Mouse (Mus musculus) left cerebral cortex, adult 11 months (tissue): ENCODE results near the gene Rerg.

ENCODE experiments used
- DNase-seq: peaks from one replicate; pipeline ENCODE4 v3.0.0; 2022; ENCODE audit warnings: low spot score

Gene Rerg

GRCm38 (mm10) chr6:137131349-137131748 lies 38.9 kb downstream of the Rerg start:
- no peak for DNase-seq

DNA sequence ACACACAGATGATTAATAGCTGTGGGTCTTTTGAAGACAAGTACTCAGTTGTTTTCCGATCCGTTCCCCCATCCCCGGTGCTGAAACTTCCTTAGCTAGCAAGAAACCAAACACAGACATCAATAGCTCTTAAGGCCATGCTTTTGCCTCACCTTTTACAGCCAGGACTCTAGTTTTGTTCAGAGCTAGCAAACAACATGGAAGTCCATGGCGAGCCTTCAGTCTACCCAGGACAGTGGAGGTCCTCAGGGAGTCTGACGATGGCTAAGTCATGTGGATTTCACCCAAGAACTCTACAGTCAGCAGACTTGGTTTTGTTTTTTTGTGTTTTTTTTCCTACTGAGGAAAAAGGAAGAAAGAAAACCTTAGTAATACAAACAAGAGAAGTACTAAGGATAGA lies 43.4 kb downstream of the Rerg start:
- DNase-seq, result no peak

- DNase-seq, result no peak
These were observed 44.1 kb downstream of the Rerg start for GRCm38 (mm10) chr6:137126224-137126623.

DNA sequence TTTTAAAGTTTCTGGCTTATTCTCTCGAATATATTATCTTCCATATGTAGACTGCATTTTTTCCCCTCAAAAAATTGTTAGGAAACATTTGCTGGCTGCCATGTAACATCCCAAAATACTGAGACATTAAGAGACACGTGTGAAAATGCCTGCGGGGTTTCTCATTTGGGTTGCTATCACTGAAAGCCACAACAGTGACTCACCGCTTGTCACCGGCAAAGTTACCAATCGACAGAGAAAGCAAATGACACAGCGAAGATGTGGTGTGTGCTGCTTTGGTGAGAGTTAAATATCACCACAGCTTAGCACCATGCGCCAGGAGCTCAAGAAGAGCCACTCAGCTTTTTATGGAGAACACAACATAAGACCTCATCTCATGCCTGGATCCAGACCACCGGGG lies 44.9 kb downstream of the Rerg start:
- no peak for DNase-seq

DNA sequence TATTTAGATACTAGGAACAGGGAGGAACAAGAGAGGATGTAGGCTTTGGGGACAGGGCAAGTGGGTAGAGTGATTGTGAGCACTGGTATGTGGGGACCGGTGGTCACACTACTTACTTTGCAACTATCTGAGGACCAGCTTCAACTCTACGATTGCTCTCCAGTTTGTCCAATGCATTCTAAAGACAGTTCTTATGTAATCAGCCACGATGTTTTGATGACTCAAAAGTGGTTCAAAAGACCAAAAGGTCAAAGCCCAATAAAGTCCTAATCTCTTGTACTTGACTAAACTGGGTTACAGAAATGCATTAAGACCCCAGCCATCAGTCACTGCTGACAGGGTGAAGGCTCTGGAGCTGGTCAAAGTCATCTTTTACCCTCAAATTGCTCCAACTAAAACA lies 45.3 kb downstream of the Rerg start:
- no peak for DNase-seq

DNA sequence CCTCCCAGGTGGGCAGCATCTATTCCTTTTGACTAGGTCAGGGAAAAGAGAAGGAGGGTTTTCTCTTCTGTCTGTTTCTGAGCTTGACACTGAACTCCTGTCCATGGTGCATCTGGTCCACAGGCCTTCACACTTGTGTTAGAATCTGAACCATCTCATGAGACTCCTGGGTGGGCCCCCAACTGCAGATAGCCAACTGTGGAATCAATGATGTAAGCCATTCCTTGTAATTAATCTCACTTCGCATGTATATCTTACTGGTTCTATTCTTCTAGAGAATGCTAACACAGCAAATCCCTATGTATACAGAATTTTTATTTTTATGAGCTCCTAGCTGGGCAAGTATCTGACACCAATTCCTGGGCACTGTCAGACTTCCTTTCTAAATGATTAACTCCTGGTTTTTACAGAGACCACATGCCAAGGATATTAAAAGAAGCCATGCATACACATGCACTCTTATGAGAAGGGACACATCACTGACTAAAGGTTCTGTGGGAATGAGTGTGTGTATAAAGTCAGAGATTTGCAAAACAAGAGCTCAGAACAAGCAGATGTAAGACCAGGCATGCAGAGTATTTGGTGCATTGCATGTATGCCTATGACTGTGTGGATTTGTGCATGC lies 53.3 kb downstream of the Rerg start:
- DNase-seq, result no peak

DNA sequence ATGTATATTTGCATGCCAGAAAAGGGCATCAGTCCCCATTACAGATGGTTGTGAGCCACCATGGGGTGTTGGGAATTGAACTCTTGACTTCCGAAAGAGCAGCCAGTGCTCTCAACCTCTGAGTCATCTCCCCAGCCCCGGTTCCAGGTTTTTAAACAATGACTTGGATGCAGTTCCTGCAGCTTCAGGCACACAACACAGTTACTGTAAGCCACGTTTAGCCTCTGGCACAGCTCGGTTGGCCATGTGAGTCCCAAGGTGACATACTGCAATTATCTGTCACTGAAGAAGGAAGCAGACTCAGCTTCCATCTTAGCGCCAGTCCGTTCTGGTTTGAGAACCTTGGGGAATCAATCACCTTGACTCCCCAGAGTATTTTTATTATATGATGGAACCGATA lies 55.4 kb downstream of the Rerg start:
- DNase-seq, result no peak

DNA sequence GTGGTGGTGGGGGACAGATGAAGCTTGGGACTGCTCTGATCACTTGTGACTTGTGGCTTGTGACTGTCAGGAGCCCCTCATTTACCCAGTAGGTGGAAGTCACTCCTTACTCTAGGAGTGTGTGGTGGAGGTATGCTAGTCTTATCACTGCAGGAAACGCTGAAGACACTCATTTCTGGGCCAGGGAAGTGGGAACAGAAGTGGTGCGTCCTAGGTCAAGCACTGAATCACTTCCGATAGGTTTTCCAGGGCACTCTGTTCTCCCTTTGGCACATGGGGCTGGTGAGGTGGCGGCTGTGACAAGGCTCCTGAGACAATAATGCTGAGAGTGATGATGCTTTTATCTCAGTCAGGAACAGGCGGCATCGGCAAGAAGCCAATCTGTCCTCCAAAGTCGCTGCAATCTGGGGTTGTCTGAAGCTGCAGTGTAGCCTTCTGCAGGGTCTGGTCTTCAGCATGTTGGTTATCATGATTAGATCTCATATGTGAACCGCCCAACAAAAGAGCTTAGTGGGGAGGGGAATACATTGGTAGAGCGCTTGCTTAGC lies 59.0 kb downstream of the Rerg start:
- no peak for DNase-seq

DNA sequence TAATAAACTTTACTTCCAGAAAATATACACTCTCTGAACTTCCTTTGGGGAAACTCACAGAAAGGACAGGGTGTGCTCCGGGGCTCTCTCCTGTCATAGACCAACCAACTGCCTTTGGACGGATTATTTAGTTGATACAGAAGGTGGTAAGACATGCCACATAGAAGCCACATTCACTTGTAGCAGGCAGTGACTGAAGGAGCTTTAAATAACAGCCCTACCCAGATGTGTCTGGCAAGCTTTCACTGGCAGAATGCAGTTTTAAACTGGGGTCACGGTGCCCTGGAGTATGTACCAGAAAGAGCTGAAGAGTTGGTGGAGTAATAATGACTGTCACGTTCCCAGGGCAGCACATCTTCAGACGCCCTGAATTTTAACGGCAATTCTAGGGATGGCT lies 59.5 kb downstream of the Rerg start:
- no peak for DNase-seq

GRCm38 (mm10) chr6:137109811-137110777 lies 60.2 kb downstream of the Rerg start:
- no peak for DNase-seq

GRCm38 (mm10) chr6:137105285-137105684 lies 65.0 kb downstream of the Rerg start:
- no peak for DNase-seq

- DNase-seq, result no peak
These were observed 67.6 kb downstream of the Rerg start for GRCm38 (mm10) chr6:137102662-137103179.

- no peak for DNase-seq
These were observed 68.2 kb downstream of the Rerg start for GRCm38 (mm10) chr6:137101886-137102661.

DNA sequence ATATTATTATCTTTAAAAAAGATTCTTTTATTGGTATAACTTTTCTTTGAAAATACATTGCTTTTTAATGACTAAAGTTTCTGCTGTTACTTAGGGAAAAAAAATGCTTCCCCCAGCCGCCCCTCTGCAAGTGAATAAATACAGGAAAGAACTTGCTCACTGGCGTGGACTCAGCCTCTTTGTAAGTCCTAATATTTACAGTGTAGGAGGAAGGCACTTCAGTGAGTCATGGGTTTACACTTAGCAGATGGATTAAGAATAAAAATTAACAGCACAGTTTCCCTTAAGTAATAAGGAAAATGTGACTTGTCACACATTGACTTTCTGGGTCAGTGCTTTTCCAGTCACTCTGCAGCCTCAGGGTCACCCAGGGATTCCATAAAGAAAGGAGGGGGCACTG lies 70.0 kb downstream of the Rerg start:
- DNase-seq, result no peak

- DNase-seq, result no peak
These were observed 71.8 kb downstream of the Rerg start for GRCm38 (mm10) chr6:137098232-137099191.

DNA sequence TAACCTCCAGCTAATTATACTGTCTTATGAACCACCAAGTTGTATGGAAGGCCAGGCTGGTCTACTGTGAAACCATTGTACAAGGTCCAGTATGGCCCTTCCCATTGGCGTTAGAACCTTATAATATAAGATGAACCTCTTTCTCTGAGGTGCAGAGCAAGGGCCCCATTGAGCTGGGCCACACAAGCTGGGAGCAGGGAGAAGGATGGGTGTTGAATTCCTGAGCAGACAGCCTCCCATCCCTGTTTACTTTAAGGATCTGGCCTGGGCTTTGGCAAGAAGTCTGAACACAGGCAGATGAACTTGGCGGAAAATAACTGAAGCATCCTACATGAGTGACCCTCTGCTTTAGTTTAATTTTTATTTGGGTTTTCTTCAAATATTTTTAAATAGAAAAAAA lies 75.8 kb downstream of the Rerg start:
- no peak for DNase-seq

DNA sequence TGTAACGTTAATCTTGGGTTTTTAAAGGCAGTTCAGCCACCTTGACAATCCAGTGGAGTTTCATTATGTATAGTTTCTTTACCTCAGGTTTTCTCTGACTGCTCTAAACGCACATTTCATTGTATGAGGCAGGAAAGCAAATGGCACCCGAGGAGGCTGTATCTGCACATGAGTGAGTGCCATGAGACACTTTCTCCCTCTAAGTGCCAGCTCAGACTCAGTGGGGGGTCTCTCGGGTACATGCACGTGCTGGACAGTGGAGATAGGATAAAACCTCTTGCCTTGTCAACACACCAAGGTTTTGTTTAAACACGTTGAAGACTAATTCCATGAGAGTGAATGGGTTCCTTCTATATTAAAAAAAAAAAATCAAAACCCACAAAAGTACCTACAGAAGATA lies 81.8 kb downstream of the Rerg start:
- no peak for DNase-seq

DNA sequence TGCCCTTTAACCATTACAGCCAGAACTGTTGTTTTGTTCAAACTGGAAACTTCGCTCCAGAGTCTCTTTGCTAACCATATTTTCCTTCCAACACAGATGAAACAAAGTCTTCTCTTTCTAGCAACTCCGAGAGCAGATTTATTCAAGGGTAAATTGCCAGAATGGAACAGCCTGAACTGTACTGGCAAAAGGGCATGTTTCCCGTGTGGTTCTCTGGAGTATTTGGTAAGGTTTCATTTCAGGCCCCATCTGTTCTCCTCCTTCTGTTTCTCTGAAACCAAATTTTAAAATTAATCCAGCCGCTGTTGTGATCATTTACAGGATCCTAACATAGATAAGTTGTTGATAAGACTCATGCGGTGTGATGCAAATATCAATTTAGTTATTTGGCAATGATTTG lies 82.3 kb downstream of the Rerg start:
- DNase-seq, result no peak

DNA sequence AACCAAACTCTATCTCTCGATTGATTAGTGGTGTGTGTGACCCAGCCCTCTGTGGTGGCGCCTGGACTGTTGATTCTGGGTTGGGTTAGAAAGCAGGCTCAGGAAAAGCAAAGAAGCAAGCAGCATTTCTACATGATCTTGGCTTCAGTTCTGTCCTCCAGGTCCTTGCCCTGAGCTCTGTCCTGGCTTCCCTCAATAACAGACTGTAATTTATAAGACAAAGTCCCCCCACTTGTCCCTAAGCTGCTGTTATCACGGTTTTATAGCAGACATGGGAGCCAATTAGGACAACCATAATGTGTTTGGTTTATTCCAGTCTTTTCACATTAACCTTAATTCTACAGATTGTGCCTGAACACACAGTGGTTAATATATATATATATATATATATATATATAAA lies 82.8 kb downstream of the Rerg start:
- no peak for DNase-seq

GRCm38 (mm10) chr6:137079701-137080100 lies 90.6 kb downstream of the Rerg start:
- DNase-seq, result no peak

DNA sequence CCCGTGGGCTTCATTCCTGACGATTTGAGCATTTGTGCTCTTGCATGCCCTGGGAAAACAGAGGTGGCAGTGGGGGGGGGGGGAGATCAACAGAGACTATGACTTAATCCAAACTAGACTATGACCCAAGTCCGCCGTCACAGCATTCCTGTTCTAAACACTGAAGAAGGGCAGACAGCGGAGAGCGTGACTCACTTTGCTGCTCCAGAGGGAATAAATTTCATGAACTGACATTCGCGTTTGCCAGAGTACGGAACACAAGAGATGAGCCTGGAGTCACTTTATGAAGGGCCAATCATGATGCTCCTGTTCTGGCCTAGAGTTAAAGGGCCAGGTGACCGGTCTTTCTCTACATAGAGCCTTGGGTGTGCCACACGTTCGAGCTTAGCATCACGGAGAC lies 93.6 kb downstream of the Rerg start:
- DNase-seq, result no peak
